Comparison of ENCODE assay signal across 14 mouse cellular contexts in the genomic region with DNA sequence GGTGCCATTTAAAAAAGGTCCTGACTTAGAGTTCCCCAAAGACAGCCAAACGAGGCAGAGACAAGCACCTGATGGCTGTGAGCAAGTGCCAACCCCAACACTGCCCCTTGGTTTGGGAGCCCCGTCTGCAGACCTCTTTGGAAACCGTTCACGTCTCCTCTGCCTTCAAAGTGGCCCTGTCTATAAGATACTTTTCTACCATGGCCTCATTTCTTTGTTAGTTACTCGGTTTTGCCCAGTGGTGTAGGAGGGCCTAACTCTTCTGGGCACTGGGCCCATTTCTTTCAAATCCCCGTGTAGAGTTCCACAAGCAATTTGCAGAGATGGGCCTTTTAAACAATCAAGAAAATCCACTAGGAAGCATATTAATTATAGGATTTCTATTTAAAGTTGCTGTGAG. TPM values are rescaled to one million over a fixed set of nuclear protein-coding genes. Genes with fewer than 3 reads are reported as not detected.
DNase-seq lines count a peak whose midpoint lies in the region; ATAC-seq lines count a peak whose summit lies in the region.
"Had no signal": no experiment of that assay in that cellular context is flagged by ENCODE, and none has a peak within 500 bp of the region (broad histone marks: within the 10 kb centered on the region; RNA-seq: fewer than 3 reads in every experiment).

No protein-coding gene starts in this region.

- no peaks in the 10 kb centered on the region for H3K27me3 ChIP-seq in forebrain, embryonic 12.5 days
- H3K27me3 ChIP-seq in forebrain, embryonic 16.5 days (replicated peaks; ENCODE audit: control insufficient read depth, insufficient read depth, low read length) = no peaks in the 10 kb centered on the region
- H3K27me3 ChIP-seq: limb, embryonic 13.5 days had no signal

- ATAC-seq in forebrain, embryonic 12.5 days (ENCODE audit: low FRiP score) = peak; percentile 36; the same call in 1 of the 2 replicates
- ATAC-seq in forebrain, embryonic 16.5 days = no peak; the same call in 1 of the 2 replicates

- 53% methylated on average over 6 of the region's 6 CpGs for WGBS in forebrain, embryonic 12.5 days
- WGBS in forebrain, embryonic 16.5 days = 22% methylated on average over 6 of the region's 6 CpGs

- no peaks in the 10 kb centered on the region for H3K9me3 ChIP-seq in forebrain, embryonic 12.5 days
- no peaks in the 10 kb centered on the region for H3K9me3 ChIP-seq in forebrain, embryonic 16.5 days (ENCODE audit: control insufficient read depth, low read length)
- H3K9me3 ChIP-seq: limb, embryonic 13.5 days had no signal

- H3K4me1 ChIP-seq in forebrain, embryonic 12.5 days = peaks cover 49% of the 10 kb centered on the region
- H3K4me1 ChIP-seq in forebrain, embryonic 16.5 days (replicated peaks; ENCODE audit: control insufficient read depth, insufficient read depth, low read length) = peaks cover 41% of the 10 kb centered on the region
- H3K4me1 ChIP-seq: limb, embryonic 13.5 days had no signal

- H3K9ac ChIP-seq in forebrain, embryonic 12.5 days = no peak overlapping the region
- H3K9ac ChIP-seq in forebrain, embryonic 16.5 days (replicated peaks; ENCODE audit: low read depth, low read length) = no peak overlapping the region
- H3K9ac ChIP-seq: limb, embryonic 13.5 days had no signal

- peak; percentile 23 to 30 for DNase-seq in layer of hippocampus, adult 8-10 months (ENCODE audit: low spot score in 2 of 2)
- no peak for DNase-seq in layer of hippocampus, postnatal 25 days (ENCODE audit: extremely low spot score in 1 of 2, low spot score in 1 of 2)
- peak; percentile 27 for DNase-seq in Muller cell, postnatal 12 days (ENCODE audit: inconsistent ontology term)
- peak; percentile 36 to 47 for DNase-seq in left cerebral cortex, postnatal 14 days (ENCODE audit: low spot score in 2 of 2)
- DNase-seq in testis, postnatal 14 days (ENCODE audit: low spot score) = no peak
- no peak for DNase-seq in adrenal gland, postnatal 36 days
- DNase-seq: cerebellum, postnatal 10 days; heart, postnatal 14 days; kidney, postnatal 14 days; lung, postnatal 10 days had no signal

- no peak overlapping the region for H3K4me2 ChIP-seq in forebrain, embryonic 12.5 days
- no peak overlapping the region for H3K4me2 ChIP-seq in forebrain, embryonic 16.5 days (ENCODE audit: low read length)
- H3K4me2 ChIP-seq: limb, embryonic 13.5 days had no signal

- H3K27ac ChIP-seq in forebrain, embryonic 12.5 days = peak overlapping the region; percentile 26; the same call in 1 of the 2 replicates
- no peak overlapping the region for H3K27ac ChIP-seq in forebrain, embryonic 16.5 days (ENCODE audit: low read length)
- H3K27ac ChIP-seq: limb, embryonic 13.5 days had no signal

- H3K36me3 ChIP-seq in forebrain, embryonic 12.5 days (replicated peaks) = peaks cover 5% of the 10 kb centered on the region; the same call in 1 of the 2 replicates
- H3K36me3 ChIP-seq in forebrain, embryonic 16.5 days (ENCODE audit: control insufficient read depth, insufficient read depth) = no peaks in the 10 kb centered on the region

- intact Hi-C loops in left cerebral cortex, postnatal 14 days (cut with DNase I) = no loop called here

- H3K4me3 ChIP-seq in forebrain, embryonic 12.5 days (replicated peaks) = no peak overlapping the region
- no peak overlapping the region for H3K4me3 ChIP-seq in forebrain, embryonic 16.5 days (replicated peaks; ENCODE audit: low read length)
- H3K4me3 ChIP-seq: limb, embryonic 13.5 days; myocyte had no signal

RNA-seq across cellular contexts. Expression of a gene that starts 43.4 kb away (rescaled TPM):
- 49.3 and 52.8 TPM in 2 replicates for polyA plus RNA-seq in forebrain, embryonic 12.5 days (2016; fragmentation: Nextera tagmentation; extraction: Ambion mirVana)
- polyA plus RNA-seq in forebrain, embryonic 16.5 days (2015; fragmentation: Nextera tagmentation; extraction: Ambion mirVana) = 46.8 and 50.6 TPM in 2 replicates
- total RNA-seq in layer of hippocampus, adult 8-10 months (2022) = 10 to 100 TPM; 62.3 to 66.0 (median 63.4) TPM
- 10 to 100 TPM; 60.3 to 61.0 TPM for total RNA-seq in layer of hippocampus, postnatal 25 days (2021)
- 10 to 100 TPM; 63.5 to 66.2 TPM for total RNA-seq in left cerebral cortex, postnatal 14 days (2021)
- total RNA-seq in adrenal gland, postnatal 36 days (2021) = 10 to 100 TPM; 73.2 to 82.1 TPM

Comparison
In these comparisons a context has a peak if more than half of its experiments do, and no peak if none do; other contexts are left out.
1. DNase-seq: peak in layer of hippocampus, adult 8-10 months (2 of 2), Muller cell, postnatal 12 days (single experiment) and left cerebral cortex, postnatal 14 days (2 of 2); none in layer of hippocampus, postnatal 25 days (0 of 2), testis, postnatal 14 days (single experiment) and adrenal gland, postnatal 36 days (0 of 2).